Comparison of ENCODE assay signal across 7 mouse cellular contexts in genomic region chr16:31428335-31428674, GRCm38 (mm10). TPM values are rescaled to one million over a fixed set of nuclear protein-coding genes. Genes with fewer than 3 reads are reported as not detected.
DNase-seq lines count a peak whose midpoint lies in the region; ATAC-seq lines count a peak whose summit lies in the region.

No protein-coding gene starts in this region.

- no peak for DNase-seq in c-Kit-positive CD71-positive TER-119-positive erythroid progenitor cells, embryonic 14.5 days (ENCODE audit: low spot score)
- no peak for DNase-seq in spleen, adult 12 weeks (ENCODE audit: low spot score)

- H3K4me3 ChIP-seq in megakaryocyte, embryonic 14.5 days (replicated peaks), result peak overlapping the region; percentile 92
- H3K4me3 ChIP-seq in forebrain, embryonic 12.5 days (replicated peaks), result peak overlapping the region; percentile 62
- H3K4me3 ChIP-seq in limb, embryonic 12.5 days (replicated peaks), result peak overlapping the region; percentile 65
- H3K4me3 ChIP-seq in stomach, embryonic 14.5 days (ENCODE audit: low read depth, low read length), result peak overlapping the region; percentile 58

- 5% methylated on average over 11 of the region's 11 CpGs for WGBS in forebrain, embryonic 12.5 days
- WGBS in limb, embryonic 12.5 days, result 7% methylated on average over 11 of the region's 11 CpGs
- 4% methylated on average over 11 of the region's 11 CpGs for WGBS in stomach, embryonic 14.5 days

- no peaks in the 10 kb centered on the region for H3K9me3 ChIP-seq in megakaryocyte, embryonic 14.5 days
- no peaks in the 10 kb centered on the region for H3K9me3 ChIP-seq in forebrain, embryonic 12.5 days
- H3K9me3 ChIP-seq in limb, embryonic 12.5 days, result no peaks in the 10 kb centered on the region
- no peaks in the 10 kb centered on the region for H3K9me3 ChIP-seq in stomach, embryonic 14.5 days (ENCODE audit: control insufficient read depth, low read depth, low read length)

- H3K9ac ChIP-seq in forebrain, embryonic 12.5 days, result peak overlapping the region; percentile 74
- H3K9ac ChIP-seq in limb, embryonic 12.5 days (replicated peaks), result peak overlapping the region; percentile 60
- peak overlapping the region; percentile 45 for H3K9ac ChIP-seq in stomach, embryonic 14.5 days (replicated peaks; ENCODE audit: low read depth, low read length)

- peak overlapping the region; percentile 92 for H3K27ac ChIP-seq in forebrain, embryonic 12.5 days
- H3K27ac ChIP-seq in limb, embryonic 12.5 days, result no peak overlapping the region; the same call in 1 of the 2 replicates
- H3K27ac ChIP-seq in stomach, embryonic 14.5 days (ENCODE audit: low read length), result no peak overlapping the region

- peak overlapping the region; percentile 85 for H3K4me2 ChIP-seq in forebrain, embryonic 12.5 days
- H3K4me2 ChIP-seq in limb, embryonic 12.5 days, result peak overlapping the region; percentile 88
- H3K4me2 ChIP-seq in stomach, embryonic 14.5 days (replicated peaks; ENCODE audit: low read depth, low read length), result peak overlapping the region; percentile 98

- no peak for ATAC-seq in megakaryocyte, adult 5-6 weeks (ENCODE audit: poor library complexity, severe bottlenecking)
- no peak for ATAC-seq in forebrain, embryonic 12.5 days (ENCODE audit: low FRiP score)
- no peak for ATAC-seq in limb, embryonic 12.5 days (ENCODE audit: insufficient number of reproducible peaks, insufficient read depth, low FRiP score, low TSS enrichment, low read depth)
- no peak for ATAC-seq in stomach, embryonic 14.5 days (ENCODE audit: insufficient number of reproducible peaks, insufficient read depth, low FRiP score, low read depth)

- H3K4me1 ChIP-seq in megakaryocyte, embryonic 14.5 days, result peaks cover 48% of the 10 kb centered on the region
- peaks cover 8% of the 10 kb centered on the region for H3K4me1 ChIP-seq in forebrain, embryonic 12.5 days
- H3K4me1 ChIP-seq in limb, embryonic 12.5 days (replicated peaks), result peaks cover 7% of the 10 kb centered on the region; the same call in 1 of the 2 replicates
- peaks cover 9% of the 10 kb centered on the region; the same call in 1 of the 2 replicates for H3K4me1 ChIP-seq in stomach, embryonic 14.5 days (ENCODE audit: control insufficient read depth, insufficient read depth, low read length)

- H3K36me3 ChIP-seq in megakaryocyte, embryonic 14.5 days (replicated peaks; ENCODE audit: low read length), result no peaks in the 10 kb centered on the region
- H3K36me3 ChIP-seq in forebrain, embryonic 12.5 days (replicated peaks), result no peaks in the 10 kb centered on the region
- H3K36me3 ChIP-seq in limb, embryonic 12.5 days, result no peaks in the 10 kb centered on the region
- no peaks in the 10 kb centered on the region for H3K36me3 ChIP-seq in stomach, embryonic 14.5 days (ENCODE audit: control insufficient read depth, insufficient read depth, low read length)

- peaks cover 48% of the 10 kb centered on the region for H3K27me3 ChIP-seq in megakaryocyte, embryonic 14.5 days (replicated peaks)
- H3K27me3 ChIP-seq in forebrain, embryonic 12.5 days, result peaks cover 33% of the 10 kb centered on the region
- H3K27me3 ChIP-seq in limb, embryonic 12.5 days, result peaks cover 30% of the 10 kb centered on the region
- H3K27me3 ChIP-seq in stomach, embryonic 14.5 days (ENCODE audit: control insufficient read depth, insufficient read depth, low read length), result 0 out of 2 replicates have a peak, but pooled peaks cover 5% of the 10 kb centered on the region

RNA-seq across cellular contexts. Expression of gene Bdh1, which starts 6.2 kb away (rescaled TPM):
- polyA plus RNA-seq in megakaryocyte, embryonic 14.5 days (2012; ENCODE audit: insufficient read depth, low replicate concordance), result 7.0 and 9.9 TPM in 2 replicates
- total RNA-seq in megakaryocyte, adult 5-6 weeks (2015), result 0.16 and 0.56 TPM in 2 replicates
- 1.5 and 3.2 TPM in 2 replicates for total RNA-seq in megakaryocyte, adult 5-6 weeks (2017)
- 49.3 and 51.1 TPM in 2 replicates for polyA plus RNA-seq in forebrain, embryonic 12.5 days (2016; fragmentation: Nextera tagmentation; extraction: Ambion mirVana)
- polyA plus RNA-seq in limb, embryonic 12.5 days (2016; fragmentation: Nextera tagmentation; extraction: Ambion mirVana), result 18.7 and 18.8 TPM in 2 replicates
- 30.0 TPM in 2 replicates for polyA plus RNA-seq in stomach, embryonic 14.5 days (2014; fragmentation: Nextera tagmentation; extraction: Ambion mirVana)
